Mouse (Mus musculus) c-Kit-positive CD71-positive TER-119-positive erythroid progenitor cells, embryonic 14.5 days (primary cell): ENCODE results near the gene Lemd2.

Experiments used
- DNase-seq: peaks from one replicate; pipeline ENCODE4 v3.0.0-alpha.2; 2013; ENCODE audit warnings: low spot score

Lemd2 gene

DNA sequence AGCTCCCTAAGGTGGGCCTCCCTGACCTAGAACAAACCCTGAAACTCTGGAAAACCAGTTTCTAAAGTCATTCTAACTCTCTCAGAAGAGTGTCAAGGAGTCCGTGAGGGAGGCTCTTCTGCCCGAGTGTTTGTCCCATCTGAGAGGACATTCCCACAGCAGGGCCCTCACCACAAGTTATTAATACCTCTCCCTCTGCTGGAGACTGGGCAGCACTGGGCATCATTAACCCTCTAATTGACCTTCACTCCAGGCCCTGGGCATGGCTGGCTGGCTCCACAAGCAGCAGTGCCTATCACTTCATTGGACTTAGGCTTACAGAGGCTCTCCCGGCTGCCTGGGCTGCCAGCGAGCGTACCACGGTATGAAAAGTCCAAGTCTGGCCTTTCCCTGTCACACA is 45.8 kb downstream of the Lemd2 start:
- no peak for DNase-seq

DNA sequence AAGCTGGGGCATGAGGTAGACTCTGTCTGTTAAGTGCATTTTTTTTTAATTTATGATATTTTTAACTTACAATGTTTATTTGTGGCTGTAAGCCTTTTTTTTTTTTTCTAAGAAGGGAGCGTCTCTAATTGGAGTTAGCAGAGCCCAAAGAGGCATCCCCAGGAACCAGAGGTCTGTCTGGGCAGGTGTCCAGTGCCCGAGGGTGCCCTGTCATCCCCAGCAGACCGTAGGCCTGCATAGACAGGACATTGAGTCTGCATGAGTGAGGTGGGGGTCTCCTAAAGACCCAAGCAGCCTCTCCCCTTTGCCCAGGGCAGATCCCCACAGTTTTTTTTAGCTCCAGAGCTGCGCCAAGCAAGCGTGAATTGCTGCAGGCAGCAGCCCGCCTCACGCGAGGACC is 48.5 kb downstream of the Lemd2 start:
- no peak for DNase-seq

DNA sequence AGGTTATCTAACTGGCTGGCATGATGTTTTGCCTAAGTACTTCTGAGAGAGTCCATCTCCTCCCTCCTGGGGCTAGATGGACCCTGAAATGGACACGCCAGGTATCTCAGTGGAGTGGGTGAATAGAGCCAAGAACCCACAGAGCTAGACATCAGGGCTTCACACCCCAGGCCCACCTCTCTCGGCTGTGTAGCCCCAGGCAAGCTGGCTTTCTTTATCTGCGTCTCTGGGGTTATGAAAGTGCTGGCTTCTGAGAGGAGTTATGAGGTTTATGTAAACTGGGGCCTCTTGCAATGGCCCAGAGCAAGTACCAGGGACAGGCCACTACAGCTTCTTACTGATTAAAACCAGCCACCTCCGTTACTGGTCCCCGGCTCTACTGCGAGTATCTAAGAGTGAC is 49.4 kb downstream of the Lemd2 start:
- no peak for DNase-seq

DNA sequence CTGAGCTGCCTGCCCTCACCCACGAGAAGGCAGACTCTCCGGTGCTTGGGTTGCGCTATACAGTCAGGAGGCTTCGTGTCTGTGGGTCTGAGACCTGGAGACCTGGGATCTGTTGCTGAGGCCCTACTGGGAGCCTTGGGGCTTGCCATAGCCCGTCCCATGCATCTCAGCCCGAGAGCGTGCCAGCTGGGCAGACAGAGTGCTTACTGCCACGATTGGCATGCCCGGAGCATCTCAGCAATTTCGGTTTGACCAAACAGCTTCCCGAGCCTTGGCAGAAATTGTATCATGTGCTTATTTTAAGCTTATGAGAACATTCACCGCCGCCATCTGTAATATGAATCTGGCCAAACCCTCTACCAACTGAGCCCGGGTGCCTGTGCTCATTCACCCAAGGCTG is 50.0 kb downstream of the Lemd2 start:
- no peak for DNase-seq

DNA sequence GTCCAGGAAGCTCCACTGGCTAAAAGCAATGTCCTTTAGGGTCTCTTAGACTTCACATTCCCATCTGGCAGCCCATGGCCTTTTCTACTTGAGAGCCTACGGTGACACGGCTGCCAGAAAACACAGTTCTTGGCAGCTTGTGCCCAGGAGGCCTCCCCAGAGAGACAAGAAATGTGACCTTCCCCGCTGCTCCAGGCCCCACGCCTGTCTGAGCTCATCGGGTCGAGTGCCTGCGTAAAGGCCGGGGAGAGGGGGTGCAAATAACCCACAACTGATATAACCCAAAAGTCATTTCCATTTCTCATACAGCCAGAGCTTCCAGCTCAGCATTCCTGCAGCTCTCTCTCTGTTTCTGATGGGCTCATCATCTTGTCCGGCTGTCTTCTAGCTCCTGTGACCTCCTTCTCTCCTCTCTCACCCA is 50.5 kb downstream of the Lemd2 start:
- no peak for DNase-seq

DNA sequence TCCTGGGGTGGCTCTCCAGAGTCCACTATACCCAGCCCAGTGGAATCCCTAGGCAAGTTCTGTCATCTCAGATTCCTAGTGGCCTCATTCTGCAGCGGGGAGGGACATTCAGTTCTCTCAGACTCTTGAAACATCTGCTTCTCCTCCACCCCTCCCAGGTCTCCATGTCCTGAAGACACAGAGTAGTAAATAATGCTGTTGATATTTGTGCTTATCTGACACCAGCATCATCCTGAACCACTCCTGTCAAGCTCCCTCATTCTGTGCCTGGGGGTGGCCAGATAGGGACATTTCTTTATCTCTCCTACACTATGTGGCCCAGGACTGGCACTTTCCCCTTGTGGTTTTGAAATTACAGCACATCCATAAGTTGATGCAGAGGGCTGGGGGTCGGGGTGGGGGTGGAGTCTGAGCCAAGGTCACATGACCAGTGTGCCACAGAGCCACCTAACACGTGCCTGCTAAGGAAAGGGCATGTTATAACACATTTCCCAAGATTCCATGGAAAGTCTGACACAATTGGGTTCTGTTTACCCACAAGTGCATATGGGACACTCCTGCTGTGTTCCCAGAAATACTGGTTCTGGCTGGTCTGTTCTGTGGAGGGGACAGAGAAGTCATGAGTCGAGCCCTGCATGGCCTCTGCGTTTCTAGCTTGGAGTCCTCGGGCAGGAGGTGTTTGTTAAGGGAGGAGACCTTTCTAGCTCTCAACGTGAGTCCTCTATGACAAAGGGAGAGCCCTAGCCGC is 51.1 kb downstream of the Lemd2 start:
- DNase-seq, result peak; percentile 89

DNA sequence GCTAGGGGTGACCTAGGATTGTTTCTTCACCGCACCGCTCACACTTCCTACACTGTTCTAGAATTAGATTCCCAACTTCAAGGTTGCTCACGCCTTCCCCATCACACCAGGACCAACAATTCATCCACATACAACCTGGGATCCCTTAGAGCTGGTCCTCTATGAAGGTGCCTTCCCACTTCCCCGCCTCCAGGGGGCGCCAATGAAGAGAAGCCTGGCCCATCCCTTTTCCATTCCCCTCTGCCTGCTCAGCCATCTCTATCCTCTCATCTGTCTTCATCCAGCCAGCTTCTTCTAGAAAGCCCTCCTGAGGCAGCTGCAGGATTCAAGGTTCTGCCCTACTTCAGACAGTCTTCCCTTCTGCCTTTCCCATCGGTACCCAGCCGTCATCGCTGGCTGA is 52.9 kb downstream of the Lemd2 start:
- DNase-seq, result peak; percentile 60

DNA sequence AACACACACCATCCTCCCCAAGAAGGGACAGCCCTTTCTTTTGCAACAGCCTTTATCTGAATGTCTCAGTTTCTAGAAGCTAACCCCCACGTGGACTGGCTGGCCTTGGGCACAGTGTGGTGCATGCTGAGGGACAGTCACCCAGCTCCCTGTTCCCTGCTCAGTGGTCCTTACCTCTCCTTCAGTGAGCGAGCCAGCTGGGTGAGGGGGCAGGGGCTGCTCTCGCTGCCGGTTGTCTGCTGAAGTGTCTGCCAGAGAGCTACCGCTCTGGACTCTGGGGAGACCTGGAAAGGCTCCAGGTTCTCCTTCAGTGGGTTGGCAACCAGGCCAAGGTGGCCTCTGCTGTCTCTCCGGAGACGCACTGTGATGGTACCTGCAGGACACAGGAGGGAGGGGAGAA is 53.4 kb downstream of the Lemd2 start:
- no peak for DNase-seq

DNA sequence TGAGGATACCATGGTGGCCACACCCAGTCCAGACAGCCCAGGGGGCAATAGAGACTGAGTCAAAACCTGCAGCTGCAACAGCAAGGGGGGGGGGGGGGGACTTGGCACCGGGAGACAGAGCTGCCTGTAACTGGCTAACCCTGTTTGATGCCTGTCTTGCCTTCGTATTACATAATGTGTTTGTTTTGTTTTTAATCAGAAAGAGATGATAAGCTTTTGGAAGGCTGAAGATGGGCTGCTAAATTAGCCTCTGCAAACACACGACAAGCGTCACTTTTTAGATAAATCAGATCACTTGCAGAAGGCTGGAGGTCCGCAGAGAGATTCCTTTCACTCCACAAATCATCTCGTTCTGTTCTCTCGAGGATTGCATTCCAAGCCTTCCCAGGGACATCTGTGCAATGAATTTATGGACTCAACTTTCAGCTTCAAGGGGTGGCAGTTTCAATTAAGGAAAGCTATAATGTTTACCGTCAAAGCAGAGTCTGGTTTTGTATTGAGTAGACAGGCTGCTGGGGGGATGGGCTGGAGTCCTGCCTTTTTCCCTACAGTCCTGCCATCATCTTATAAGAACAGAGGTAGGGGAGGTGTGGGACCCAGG is 57.8 kb downstream of the Lemd2 start:
- DNase-seq, result no peak

DNA sequence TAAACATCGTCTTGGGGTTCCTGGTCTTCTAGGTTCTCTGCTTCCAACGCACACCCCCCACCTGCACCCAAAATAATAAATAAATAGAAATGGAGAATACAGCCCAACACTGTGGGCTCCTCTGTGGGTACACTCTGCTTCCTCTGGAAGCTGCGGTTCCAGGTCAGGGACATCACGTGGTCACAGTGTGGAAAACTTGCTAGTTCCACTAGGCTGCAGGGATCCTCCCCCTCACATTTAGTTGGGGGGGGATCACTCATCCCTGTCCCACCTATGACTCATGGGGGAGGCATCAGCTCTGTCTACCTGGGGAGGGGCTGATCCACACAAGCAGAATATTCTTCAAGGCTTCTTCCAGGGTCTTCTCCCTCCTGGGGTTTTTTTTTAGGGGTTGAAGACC is 60.1 kb downstream of the Lemd2 start:
- no peak for DNase-seq

DNA sequence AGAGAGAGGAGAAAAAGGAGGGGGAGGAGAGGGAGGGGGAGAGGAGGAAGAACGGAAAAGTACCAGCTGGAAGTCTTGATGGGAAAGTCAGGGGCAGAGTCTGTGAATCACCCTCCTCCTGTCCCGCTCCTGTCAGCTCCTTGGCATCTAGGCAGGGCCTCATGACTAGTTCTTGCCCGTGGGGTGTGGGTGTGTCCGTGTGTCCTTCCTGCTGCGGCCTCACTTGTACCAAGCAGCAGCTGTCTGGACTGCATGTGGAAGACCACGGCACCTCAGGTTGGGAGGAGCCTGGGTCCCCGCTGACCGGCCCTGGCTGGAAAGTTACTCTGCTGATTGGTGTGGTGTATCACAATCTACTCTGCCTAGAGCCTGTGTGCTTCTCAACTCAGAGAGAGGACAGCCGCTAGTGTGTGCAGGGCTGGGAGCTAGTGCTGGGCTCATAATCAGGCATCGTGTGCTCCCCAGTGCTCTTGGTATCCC is 62.3 kb downstream of the Lemd2 start:
- DNase-seq, result no peak

DNA sequence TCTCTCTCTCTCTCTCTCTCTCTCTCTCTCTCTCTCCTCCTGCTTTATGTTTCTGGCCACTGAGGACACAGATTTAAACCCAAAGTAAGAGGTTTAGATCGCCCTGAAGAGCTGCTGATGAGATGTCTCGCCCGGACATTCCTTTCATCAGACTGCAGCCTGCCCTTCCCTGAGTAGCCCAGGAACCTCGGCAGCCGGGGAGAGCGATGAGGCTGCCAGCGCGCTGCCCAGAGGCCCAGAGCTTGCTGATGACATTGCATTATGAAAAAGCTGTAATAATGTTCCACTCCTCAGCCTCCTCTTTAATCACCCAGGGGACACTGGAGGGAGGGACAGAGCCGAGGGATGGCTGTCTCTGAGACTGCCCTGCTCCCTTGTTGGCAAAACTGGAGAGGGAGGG is 64.0 kb downstream of the Lemd2 start:
- DNase-seq, result no peak
